Mouse (Mus musculus): ENCODE measurements around the gene Trnau1ap.
A peak's percentile ranks its signal among the peaks of the same experiment; 100 is the strongest.
"Not testable (repeated sequence)": the region's sequence is repeated elsewhere in the genome, so short reads cannot be mapped to it uniquely, and the experiment has no call there.

Trnau1ap gene

GRCm38 (mm10) chr4:132301486-132301885, 27.9 kb downstream of the Trnau1ap start:
- no peak for DNase-seq (ENCODE audit: low spot score in 2 of 2)

GRCm38 (mm10) chr4:132299849-132300248, 29.5 kb downstream of the Trnau1ap start:
- DNase-seq (ENCODE audit: low spot score in 2 of 2): no peak

GRCm38 (mm10) chr4:132295696-132296390, 33.5 kb downstream of the Trnau1ap start:
- no peak for DNase-seq (ENCODE audit: low spot score in 2 of 2)

- no peak for DNase-seq (ENCODE audit: low spot score in 2 of 2)
Observed at GRCm38 (mm10) chr4:132293682-132294240, 35.6 kb downstream of the Trnau1ap start.

GRCm38 (mm10) chr4:132292988-132293387, 36.4 kb downstream of the Trnau1ap start:
- peak in 1 of 2 experiments; percentile 54 for DNase-seq (ENCODE audit: low spot score in 2 of 2)

GRCm38 (mm10) chr4:132291624-132292335, 37.6 kb downstream of the Trnau1ap start:
- DNase-seq (ENCODE audit: low spot score in 2 of 2): no peak

- no peak for DNase-seq (ENCODE audit: low spot score in 2 of 2)
Observed at GRCm38 (mm10) chr4:132291056-132291455, 38.3 kb downstream of the Trnau1ap start.

GRCm38 (mm10) chr4:132288840-132289239, 40.5 kb downstream of the Trnau1ap start:
- DNase-seq (ENCODE audit: low spot score in 2 of 2): not testable (repeated sequence)

- no peak for DNase-seq (ENCODE audit: low spot score in 2 of 2)
Observed at GRCm38 (mm10) chr4:132275949-132276348, 53.4 kb downstream of the Trnau1ap start.

GRCm38 (mm10) chr4:132274156-132274862, 55.0 kb downstream of the Trnau1ap start, which contains the start of gene Taf12:
TSS of gene Taf12 (plus strand) at chr4:132274375.
- peak; percentile 86 to 92 for DNase-seq (ENCODE audit: low spot score in 2 of 2)

- DNase-seq (ENCODE audit: low spot score in 2 of 2): no peak
Observed at GRCm38 (mm10) chr4:132273166-132273565, 56.2 kb downstream of the Trnau1ap start.

GRCm38 (mm10) chr4:132269740-132270560, 59.4 kb downstream of the Trnau1ap start:
- peak; percentile 77 for DNase-seq (ENCODE audit: low spot score in 2 of 2)

GRCm38 (mm10) chr4:132268871-132269739, 60.2 kb downstream of the Trnau1ap start:
- DNase-seq (ENCODE audit: low spot score in 2 of 2): no peak

GRCm38 (mm10) chr4:132266835-132267349, 62.4 kb downstream of the Trnau1ap start:
- DNase-seq (ENCODE audit: low spot score in 2 of 2): no peak

GRCm38 (mm10) chr4:132263313-132263712, 66.0 kb downstream of the Trnau1ap start:
- DNase-seq (ENCODE audit: low spot score in 2 of 2): no peak

GRCm38 (mm10) chr4:132262358-132262616, 67.1 kb downstream of the Trnau1ap start:
- DNase-seq (ENCODE audit: low spot score in 2 of 2): no peak
